Mouse (Mus musculus) urinary bladder, adult 2 months (tissue): ENCODE results near the gene Pttg1. TPM values are rescaled to one million over a fixed set of nuclear protein-coding genes. Genes with fewer than 3 reads are reported as not detected.

ENCODE experiments used
- DNase-seq: peaks from one replicate; pipeline ENCODE4 v3.0.0; 2022; ENCODE audit warnings: low spot score
- polyA plus RNA-seq: library from polyadenylated mRNA; depleted of rRNA; stranded (reverse); fragments of >200 nt; gene quantifications from 2 replicates; pipeline ENCODE4 v1.2.3, GENCODE M21; 2012; rRNA removed

Gene Pttg1
- polyA plus RNA-seq = 126 and 144 TPM in 2 replicates

DNA sequence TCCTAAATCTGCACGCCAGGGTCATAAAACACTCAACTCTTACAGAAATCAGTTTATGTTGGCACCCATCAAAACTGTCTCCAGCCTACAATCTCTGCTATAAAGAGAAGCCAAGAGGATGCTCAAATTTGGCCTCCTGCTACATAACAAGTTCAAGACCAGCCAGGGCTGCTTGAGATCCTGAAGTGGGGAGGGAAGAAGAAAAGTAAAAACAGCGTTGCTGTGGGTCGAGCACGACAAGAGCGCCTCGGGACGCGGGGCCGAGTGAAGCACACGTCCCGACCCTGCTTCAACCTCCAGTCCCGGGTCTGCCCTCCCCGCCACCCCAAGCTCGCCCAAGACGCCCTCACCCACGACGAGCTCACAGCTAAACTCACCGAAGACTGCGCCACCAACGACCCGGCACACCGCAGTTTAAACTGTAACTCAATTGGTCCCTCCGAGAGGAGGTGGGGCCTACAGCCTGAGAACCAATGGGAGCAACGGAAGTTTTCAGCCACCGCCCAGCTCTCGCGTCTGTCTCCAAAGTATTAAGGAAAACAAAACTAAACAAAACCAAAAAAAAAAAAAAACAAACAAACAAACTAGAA lies at the start of gene Pttg1:
Gene Pttg1, minus strand, starts transcription at position 428 of the 590 bp plus-strand sequence.
- peak; percentile 48 for DNase-seq

DNA sequence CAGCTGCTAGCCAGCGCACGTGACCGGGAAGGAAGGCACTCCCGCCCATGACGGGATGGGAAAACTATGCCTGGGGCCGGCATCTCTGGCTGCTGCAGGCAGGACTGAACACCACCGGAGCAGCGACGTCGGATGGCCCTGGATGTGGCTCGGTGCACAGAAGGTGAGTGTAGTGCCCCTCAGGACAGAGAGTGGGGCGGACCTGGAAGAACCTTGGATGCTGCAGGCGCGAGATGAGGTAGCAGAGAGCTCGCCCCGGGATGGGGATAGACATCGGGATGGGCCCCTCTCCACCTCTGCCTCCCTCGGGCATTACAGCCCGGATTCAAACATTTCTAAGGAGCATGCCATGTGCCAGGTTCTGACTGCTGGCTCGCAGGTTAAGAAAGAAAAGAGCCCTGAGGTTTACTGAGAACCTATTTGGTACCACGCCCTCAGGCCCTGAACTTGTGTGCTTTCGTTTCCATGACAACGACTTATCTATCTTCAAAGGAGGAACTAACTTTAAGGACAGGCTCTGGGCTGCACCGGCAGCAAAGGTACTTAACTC lies 48.2 kb upstream of the Pttg1 start, which contains the start of gene C1qtnf2:
Gene C1qtnf2, plus strand, starts transcription at position 52 of the 550 bp plus-strand sequence.
- DNase-seq = no peak

DNA sequence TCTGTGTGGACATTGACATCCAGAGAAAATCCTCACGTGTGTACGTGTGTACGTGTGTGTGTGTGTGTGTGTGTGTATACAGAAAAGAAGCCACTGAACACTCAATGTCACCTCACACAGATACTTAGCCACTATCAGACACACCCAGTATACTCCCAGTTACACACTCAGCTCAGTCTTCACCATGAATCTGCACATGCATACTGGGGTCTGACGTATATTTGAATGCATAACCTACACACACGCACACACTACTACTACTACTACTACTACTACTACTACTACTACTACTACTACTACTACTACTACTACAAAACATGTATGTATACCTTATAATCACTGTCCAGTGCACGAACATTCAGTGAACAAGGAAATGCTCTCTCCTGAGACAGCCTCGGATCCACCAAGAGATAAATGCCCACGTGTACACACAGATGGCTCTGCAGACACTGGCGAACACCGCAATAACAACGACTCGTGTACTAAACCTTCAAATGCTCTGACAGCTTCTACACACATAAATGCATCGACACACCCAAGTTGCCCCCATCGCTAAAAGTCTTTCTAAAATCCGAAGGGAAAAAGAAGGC lies 47.7 kb upstream of the Pttg1 start:
- no peak for DNase-seq

DNA sequence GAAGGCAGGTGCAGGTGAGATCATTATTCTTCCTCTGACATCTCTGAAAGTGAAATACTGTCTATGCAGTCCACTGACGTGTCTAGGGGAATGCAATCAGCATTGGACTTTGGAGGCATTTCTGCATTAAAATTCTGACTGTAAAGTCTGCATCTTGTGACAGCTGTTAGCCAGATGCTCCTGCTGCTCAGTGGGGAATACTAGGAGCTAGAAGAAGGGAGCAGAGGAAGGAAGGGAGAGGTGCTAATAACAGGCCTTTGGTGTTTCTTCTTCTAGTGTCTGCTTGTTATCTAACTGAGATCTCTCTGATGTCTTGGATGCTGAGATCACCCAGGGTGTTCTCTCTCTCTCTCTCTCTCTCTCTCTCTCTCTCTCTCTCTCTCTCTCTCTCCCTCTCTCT lies 47.1 kb upstream of the Pttg1 start:
- no peak for DNase-seq

DNA sequence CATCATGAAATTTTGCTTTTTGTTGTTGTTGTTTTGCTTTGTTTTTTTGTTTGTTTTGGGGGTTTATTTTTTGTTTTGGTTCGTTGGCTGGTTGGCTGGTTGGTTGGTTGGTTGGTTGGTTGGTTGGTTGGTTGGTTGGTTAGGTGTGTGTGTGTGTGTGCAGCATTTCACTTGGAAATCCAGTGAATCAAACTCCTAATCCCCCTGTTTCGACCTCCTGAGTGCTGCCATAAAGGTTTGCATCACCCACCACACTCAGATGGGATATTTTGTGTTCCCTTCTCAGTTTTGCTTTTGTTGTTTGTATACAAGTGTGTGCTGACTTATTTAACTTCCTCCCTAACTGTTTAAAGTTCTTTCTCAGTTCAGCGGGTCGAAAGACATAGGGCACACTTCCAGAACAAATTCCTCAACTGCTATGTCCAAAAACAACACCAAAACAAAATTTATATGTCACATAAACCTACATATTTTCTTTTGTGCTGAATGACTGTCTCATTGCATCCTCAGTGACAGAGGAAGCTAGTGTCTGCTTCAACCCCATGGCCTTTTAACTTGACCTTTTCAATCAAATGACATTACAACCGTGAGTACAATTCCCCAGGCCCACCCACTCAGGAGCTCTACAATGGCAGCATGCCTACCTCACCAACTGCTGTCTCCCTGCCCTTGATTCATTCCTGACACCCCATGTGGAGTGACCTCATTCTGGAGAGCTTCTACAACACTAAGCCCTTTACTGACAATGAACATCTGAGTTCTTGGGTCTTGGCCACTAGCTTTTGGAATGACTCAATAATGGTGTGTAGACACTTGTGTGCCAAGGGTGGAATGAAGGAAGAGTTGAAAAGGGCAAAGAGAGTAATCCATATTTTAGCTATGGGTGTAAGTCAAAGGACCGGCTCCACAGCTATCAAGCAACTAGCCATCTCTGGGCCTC lies 45.1 kb upstream of the Pttg1 start:
- DNase-seq = no peak

DNA sequence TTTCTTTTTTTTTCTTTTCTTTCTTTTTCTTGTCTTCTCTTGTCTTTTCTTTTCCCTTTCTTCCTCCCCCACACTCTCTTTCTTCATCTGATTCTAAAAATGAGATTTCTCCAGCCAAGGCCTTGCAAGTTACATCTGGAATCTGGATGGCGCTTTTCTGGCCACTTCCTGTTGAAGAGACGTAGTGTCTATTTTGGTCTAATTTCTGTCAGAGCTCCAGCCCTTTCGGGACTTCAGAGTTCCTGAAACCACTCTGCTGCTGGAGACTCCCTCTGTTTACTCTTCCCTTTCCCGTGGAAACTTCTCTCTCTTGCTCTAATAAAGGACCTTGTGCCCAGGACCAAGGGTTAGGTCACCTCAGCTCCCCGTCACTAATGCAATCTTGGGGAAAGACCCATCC lies 44.1 kb upstream of the Pttg1 start:
- no peak for DNase-seq

DNA sequence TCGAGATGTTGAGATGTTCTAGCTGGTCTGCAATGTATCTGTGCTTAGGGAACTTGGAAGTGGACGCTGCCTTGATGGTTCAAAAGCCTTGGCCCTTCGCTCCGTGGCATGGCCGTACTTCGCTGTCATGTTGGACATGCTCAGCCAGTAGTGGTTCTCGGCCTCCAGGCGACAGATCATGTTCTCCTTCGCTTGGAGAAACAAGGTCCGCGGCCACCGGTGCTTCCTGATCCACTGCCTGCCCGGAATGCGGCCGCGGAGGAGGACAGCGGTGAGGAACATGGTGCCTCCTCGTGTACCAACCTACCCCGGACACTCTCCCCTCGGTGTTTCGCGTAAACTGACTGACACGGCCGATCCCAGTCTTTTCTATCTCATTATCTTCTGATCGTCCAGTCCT lies 37.2 kb upstream of the Pttg1 start:
- DNase-seq = no peak

DNA sequence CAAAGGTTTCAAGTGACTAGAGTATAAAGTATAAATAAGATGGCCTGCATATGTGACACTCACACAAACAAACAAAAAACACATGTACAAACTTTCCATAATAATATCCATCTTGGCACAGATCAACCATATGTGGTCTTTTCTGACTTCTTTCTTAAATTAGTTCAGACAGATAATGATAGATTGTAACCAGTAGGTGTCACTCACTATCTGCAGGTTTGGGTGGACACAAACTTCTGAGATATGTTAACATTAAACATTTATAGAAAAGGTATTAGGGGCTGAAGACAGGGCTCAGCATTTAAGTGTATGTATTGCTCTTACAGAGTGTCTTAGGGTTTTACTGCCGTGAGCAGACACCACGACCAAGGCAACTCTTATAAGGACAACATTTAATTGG lies 26.2 kb upstream of the Pttg1 start:
- no peak for DNase-seq

DNA sequence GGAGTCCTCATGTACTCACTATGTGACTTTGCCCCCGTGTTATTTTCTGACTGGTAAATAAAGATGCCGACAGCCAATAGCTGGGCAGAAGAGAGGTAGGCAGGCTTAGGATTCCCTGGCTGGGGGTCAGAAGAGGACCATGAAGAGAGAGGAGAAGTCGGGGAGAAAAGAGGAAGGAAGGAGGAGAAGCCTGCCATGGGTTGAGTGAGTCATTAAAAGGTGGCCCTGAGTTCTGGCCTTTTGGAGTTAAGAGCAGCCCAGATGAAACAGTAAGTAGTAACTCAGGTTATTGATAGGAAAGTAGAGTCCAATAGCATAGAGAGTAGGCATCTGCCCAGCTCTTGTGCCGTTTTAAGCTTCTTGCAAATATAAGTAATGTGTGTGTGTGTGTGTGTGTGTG lies 25.3 kb upstream of the Pttg1 start:
- DNase-seq = no peak

DNA sequence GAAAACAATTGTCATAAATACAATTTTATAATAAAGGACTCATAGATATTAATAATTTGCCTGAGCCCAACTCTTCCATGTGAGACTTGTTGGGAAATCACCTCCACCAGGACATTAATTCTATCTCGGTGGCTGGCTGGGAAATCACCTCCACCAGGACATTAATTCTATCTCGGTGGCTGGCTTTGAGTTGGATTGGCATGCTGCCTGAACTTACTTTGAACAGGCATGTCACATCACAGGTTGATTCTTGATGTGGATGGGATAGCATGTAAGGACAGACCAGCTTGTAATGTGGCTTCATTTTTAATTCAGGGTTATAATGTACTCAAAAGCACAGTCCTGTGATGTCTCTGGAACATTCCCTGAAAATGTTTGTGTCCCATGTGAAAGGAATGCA lies 23.9 kb upstream of the Pttg1 start:
- no peak for DNase-seq

DNA sequence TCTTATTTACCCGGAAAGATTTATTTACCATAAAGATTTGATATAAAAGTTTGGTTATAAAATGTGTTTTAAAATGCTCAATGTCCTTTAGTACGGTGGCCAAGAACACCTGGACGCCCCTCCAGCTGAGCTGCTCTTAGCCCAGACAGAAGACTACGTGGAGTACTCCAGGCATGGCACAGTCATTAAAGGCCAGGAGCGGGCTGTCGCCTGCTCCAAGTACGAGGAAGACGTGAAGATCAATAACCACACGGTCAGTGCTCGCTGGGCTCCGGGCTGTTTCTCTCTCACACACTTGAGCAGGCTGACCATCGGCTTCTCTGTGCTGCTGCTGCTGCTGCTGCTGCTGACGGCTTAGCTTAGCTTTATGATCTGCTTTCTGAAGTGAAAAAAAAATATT lies 17.1 kb upstream of the Pttg1 start:
- no peak for DNase-seq

DNA sequence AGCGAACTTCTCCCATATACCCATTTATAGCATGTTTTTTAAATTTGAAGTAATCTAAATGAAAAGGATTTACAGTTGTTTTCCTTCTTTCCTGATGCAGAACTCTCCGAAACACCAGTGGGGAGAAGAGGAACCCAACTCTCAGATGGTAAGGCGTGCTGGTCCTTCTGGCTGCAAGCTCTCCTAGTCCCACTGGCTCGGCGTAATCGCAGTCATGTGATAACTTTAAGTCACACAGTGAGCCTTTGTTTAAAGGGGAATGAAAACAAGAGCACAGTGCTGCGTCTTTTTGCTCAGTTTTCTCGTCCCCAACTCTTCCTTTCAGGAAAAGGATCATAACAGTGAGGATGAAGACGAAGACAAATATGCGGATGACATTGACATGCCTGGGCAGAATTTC lies 15.1 kb upstream of the Pttg1 start:
- DNase-seq = no peak

DNA sequence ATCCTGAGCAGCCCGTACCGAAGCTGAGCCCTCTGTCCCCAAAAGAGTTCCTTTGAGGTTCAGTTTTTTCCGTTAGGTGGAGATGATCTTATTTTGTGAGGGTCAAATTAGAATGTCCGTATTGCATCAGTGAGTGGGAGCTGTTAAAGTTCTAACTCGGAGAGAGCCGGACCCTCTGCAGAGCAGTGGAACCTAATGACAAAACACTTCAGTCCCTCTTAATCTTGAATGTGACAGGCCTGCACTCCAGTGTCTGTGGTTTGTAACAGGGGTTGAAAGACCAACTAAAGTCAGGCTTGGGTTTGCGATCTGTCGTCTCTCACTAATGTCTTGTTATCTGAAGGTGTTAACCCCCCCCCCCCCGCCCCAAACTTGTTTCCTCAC lies 8.0 kb upstream of the Pttg1 start:
- DNase-seq = no peak

DNA sequence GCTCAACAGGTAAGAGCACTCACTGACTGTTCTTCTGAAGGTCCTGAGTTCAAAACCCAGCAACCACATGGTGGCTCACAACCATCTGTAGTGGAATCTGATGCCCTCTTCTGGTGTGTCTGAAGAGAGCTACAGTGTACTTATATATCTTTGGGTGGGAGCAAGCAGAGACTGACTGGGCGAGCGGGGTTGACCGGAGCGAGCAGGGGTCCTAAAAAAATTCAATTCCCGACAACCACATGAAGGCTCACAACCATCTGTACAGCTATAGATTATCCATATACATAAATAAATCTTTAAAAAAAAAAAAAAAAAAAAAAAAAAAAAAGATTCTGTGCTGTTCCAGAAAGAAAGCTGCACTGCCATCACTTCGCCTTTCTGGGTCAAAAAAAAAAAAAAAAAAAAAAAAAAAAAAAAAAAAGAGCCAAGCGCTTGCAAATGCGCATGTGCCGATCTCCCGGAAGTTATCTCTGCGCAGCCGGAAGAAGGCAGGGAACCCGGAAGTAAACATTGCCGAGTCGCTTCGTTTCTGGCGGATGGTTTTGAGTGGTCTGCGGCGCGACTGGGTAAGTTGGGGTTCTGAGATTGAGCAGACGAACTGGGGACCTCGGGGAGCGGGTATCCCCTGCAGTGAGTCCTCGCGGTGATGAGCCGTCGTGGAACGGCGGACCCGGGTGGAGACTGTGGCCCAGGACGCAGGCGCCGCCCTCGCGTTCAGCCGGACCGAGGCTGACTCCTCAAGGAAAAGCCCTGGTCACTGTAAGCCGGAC lies 7.4 kb upstream of the Pttg1 start, which contains the start of gene Slu7:
Gene Slu7, plus strand, starts transcription at position 491 of the 770 bp plus-strand sequence.
- DNase-seq = peak; percentile 48

DNA sequence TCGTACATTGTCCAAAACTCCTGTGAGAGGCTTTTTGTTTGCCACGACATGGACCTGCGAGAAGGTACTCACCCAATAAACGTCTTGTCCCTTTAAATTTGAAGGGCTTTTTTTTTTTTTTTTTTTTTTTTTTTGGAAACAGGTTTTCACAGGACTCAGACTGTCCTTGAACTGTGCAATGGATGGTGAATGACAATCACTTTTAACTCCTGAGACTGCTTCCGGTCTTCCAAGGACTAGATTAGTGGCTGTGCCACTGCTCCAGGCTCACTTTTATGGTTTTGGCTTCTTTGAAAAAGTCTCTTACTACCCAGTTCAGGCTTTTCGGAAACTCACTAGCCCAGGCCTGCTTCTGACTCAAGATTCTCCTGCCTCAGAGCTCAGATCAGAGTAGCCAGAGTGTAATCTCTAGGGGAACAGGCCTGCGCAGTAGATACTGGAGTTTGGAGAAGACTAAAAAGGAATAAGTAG lies 398 bp upstream of the Pttg1 start:
- DNase-seq = no peak

DNA sequence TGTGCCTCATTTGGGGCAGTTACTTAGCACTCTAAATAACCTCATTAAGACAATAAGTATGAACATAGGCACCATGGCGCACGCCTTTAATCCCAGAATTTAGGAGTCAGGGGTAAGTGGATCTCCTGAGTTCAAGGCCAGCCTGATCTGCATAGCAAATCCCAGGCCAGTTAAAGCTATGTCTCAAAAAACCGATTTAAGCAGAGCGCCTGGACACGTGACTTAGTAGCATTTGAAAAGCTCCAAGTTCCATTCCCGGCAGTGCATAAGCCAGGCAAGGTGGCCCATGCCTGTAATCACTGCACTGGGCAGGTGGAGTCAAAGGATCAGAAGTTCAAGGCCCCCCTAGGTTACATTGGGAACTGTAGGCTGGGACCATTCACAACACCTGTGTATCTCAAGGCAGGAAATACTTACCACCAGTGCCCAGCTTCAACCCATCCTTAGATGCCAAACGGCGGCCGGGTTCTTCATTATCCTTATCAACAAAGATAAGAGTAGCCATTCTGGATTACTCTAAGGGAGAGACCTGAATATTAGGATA lies 813 bp downstream of the Pttg1 start:
- no peak for DNase-seq

DNA sequence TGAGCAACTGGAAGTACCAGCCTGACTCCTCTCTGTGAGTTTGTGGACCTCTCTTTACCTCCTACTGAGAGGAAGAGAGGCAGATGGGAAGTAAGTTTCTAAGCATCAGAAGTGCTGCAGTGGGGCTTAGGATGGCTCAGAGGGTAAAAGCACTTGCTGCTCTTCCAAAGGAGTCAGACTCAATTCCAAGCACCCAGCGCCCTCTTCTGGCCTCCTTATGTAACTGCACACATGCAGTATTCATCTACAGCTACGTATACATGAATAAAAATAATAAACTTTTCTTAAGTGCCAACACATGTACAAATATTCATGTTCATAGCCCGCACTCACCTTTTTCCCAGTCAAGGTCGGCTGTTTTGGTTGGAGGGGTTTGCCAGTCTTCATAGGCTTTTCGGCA lies 1.7 kb downstream of the Pttg1 start:
- no peak for DNase-seq

DNA sequence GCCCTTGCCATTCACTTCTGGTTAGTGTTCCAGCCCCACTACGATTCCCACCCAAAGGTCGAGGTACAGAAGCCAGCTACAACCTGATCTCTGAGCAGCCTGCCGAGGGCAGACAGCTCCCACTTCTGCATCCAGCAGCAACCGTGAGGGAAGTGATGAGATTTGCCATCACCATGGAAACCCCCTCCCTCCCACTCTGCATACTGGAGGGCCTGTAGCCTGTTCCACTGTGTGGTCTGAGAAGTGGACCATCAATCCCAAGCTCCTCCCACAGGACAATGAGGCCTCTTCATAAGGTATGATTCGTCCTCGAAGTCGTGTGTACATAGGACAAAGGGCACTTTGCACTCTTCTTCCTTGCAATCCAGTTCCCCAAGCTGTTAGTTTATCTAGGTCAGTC lies 8.8 kb downstream of the Pttg1 start:
- no peak for DNase-seq

DNA sequence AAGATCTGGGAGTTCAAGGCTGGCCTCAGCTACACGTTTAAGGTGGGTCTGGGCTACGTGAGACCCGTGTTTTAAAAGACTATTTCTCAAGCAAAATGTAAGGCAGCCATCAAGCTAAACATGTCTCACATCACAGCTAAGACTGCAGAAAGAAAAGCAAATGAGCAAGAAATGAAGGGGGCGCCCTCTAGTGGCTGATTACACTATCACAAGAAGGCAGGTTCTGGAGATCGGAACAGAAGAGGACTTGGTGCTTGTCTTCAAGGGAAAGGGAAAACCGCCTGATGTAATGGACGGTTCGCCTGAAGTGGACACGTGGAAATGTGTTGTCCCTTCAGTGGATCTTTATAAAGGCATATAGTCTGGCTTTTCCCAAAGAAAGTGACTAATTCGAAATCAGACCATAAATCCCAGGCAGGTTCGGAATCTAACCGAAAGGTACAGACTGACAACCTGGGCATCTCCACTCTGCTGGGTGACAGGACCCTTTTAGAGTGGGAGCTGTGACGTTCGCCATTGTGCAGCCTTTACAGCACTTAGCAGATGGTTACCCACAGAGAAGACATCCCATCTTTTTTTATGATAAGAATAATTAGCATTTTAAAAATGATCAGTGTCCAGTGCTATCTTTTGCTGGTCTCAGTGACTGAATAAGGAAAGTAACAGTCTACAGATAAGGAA lies 13.1 kb downstream of the Pttg1 start:
- DNase-seq = no peak

DNA sequence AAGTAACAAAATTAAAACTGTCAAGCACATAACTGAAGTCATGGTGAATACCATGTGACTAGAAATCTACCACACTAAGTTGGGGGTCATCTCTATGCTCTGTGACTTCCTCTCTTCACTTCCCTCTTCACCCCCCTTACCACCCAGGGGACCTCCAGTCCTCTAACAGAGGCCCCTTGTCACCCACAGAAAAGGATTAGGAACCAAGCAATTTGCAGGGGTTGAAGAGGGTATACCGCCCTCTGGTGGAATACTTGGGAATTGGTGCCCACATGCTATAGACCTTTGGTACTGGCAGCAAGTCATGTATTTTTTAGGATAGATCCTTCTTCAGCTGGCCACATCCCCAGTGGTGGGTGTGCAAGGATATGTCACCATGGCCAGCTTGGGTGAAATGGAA lies 14.6 kb downstream of the Pttg1 start:
- DNase-seq = peak; percentile 29

DNA sequence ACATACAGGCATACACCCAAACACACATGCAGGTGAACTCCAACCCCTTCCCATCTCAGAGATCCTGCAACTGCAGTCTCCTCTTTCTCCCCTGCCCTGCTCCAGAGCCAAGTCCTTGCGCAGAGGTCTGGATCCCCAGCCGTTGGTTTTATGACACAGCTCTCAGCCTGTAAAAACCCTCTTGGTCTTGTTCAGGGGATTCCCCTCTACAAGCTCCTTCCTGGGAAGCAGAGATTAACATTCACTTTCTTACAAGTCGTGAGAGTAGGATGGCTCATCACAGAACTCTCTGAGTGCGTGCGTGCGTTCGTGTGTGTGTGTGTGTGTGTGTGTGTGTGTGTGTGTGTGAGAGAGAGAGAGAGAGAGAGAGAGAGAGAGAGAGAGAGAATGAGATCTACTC lies 15.8 kb downstream of the Pttg1 start:
- no peak for DNase-seq
